ENCODE assay signal across 20 mouse cellular contexts in genomic region chr16:89678446-89679015, GRCm38 (mm10).
DNase-seq lines count a peak whose midpoint lies in the region; ATAC-seq and TF ChIP-seq lines count a peak whose summit lies in the region.
"Had no signal": no experiment of that assay in that cellular context is flagged by ENCODE, and none has a peak within 500 bp of the region (broad histone marks: within the 10 kb centered on the region; RNA-seq: fewer than 3 reads in every experiment).

No protein-coding gene starts in this region.

- no peaks in the 10 kb centered on the region for H3K27me3 ChIP-seq in forebrain, embryonic 10.5 days (ENCODE audit: poor library complexity, severe bottlenecking)
- H3K27me3 ChIP-seq in forebrain, embryonic 16.5 days (replicated peaks; ENCODE audit: control insufficient read depth, insufficient read depth, low read length): no peaks in the 10 kb centered on the region
- no peaks in the 10 kb centered on the region for H3K27me3 ChIP-seq in heart, embryonic 10.5 days (ENCODE audit: insufficient read depth, poor library complexity, severe bottlenecking)
- H3K27me3 ChIP-seq in forebrain, embryonic 15.5 days: no peaks in the 10 kb centered on the region
- H3K27me3 ChIP-seq: embryonic facial prominence, embryonic 13.5 days; hindbrain, embryonic 12.5 days; hindbrain, embryonic 15.5 days had no signal

- TF ChIP-seq CTCF in brain, embryonic 14.5 days (IDR thresholded peaks at IDR 0.05; ENCODE audit: borderline replicate concordance, extremely low read depth, insufficient read depth, insufficient read length): no peak

- ATAC-seq in forebrain, embryonic 16.5 days: no peak
- 0 out of 2 replicates have a peak, but pooled peaks have one; percentile 27 for ATAC-seq in forebrain, embryonic 15.5 days (replicated peaks)
- ATAC-seq: CD4-positive, CD25-positive, alpha-beta regulatory T cell, adult 4 months; intestine, postnatal 0 days had no signal

- peaks cover 4% of the 10 kb centered on the region; the same call in 1 of the 2 replicates for H3K4me1 ChIP-seq in forebrain, embryonic 10.5 days
- peaks cover 4% of the 10 kb centered on the region; the same call in 1 of the 2 replicates for H3K4me1 ChIP-seq in forebrain, embryonic 16.5 days (replicated peaks; ENCODE audit: control insufficient read depth, insufficient read depth, low read length)
- H3K4me1 ChIP-seq in heart, embryonic 10.5 days: peaks cover 3% of the 10 kb centered on the region; the same call in 1 of the 2 replicates
- H3K4me1 ChIP-seq in forebrain, embryonic 15.5 days: peaks cover 4% of the 10 kb centered on the region

- no peak for DNase-seq in forebrain, embryonic 10.5 days (ENCODE audit: extremely low spot score, low spot score)
- peak; percentile 54 for DNase-seq in heart, adult 11 months
- DNase-seq in heart, embryonic 10.5 days (ENCODE audit: low spot score): no peak
- peak; percentile 53 for DNase-seq in brain, embryonic 14.5 days (ENCODE audit: low read depth)
- DNase-seq in left cerebral cortex, postnatal 25 days (ENCODE audit: low spot score in 2 of 2): no peak
- DNase-seq: adrenal gland, adult 2 months; adrenal gland, postnatal 14 days; cerebellum, adult 11-12 months; cerebellum, adult 8-10 months; gastrocnemius, postnatal 25 days; heart, adult 2 months; kidney, adult 2 months had no signal

- no peaks in the 10 kb centered on the region for H3K9me3 ChIP-seq in forebrain, embryonic 10.5 days
- H3K9me3 ChIP-seq in forebrain, embryonic 16.5 days (ENCODE audit: control insufficient read depth, low read length): no peaks in the 10 kb centered on the region
- H3K9me3 ChIP-seq in heart, embryonic 10.5 days: no peaks in the 10 kb centered on the region
- no peaks in the 10 kb centered on the region for H3K9me3 ChIP-seq in forebrain, embryonic 15.5 days
- H3K9me3 ChIP-seq: embryonic facial prominence, embryonic 13.5 days; hindbrain, embryonic 12.5 days; hindbrain, embryonic 15.5 days had no signal

- intact Hi-C loops in left cerebral cortex, postnatal 25 days (cut with DNase I): no loop called here

- no peak overlapping the region for H3K9ac ChIP-seq in forebrain, embryonic 16.5 days (replicated peaks; ENCODE audit: low read depth, low read length)
- H3K9ac ChIP-seq in forebrain, embryonic 15.5 days (replicated peaks): no peak overlapping the region
- H3K9ac ChIP-seq: embryonic facial prominence, embryonic 13.5 days; hindbrain, embryonic 12.5 days; hindbrain, embryonic 15.5 days had no signal

- no peak overlapping the region for H3K4me2 ChIP-seq in forebrain, embryonic 16.5 days (ENCODE audit: low read length)
- H3K4me2 ChIP-seq in forebrain, embryonic 15.5 days (replicated peaks): no peak overlapping the region
- H3K4me2 ChIP-seq: embryonic facial prominence, embryonic 13.5 days; heart, embryonic 11.5 days; hindbrain, embryonic 12.5 days; hindbrain, embryonic 15.5 days had no signal

- no peaks in the 10 kb centered on the region for H3K36me3 ChIP-seq in forebrain, embryonic 10.5 days (replicated peaks)
- H3K36me3 ChIP-seq in forebrain, embryonic 16.5 days (ENCODE audit: control insufficient read depth, insufficient read depth): no peaks in the 10 kb centered on the region
- no peaks in the 10 kb centered on the region for H3K36me3 ChIP-seq in heart, embryonic 10.5 days
- H3K36me3 ChIP-seq in forebrain, embryonic 15.5 days: no peaks in the 10 kb centered on the region
- H3K36me3 ChIP-seq: embryonic facial prominence, embryonic 13.5 days; hindbrain, embryonic 12.5 days; hindbrain, embryonic 15.5 days had no signal

- H3K4me3 ChIP-seq in forebrain, embryonic 10.5 days: no peak overlapping the region
- H3K4me3 ChIP-seq in forebrain, embryonic 16.5 days (replicated peaks; ENCODE audit: low read length): no peak overlapping the region
- H3K4me3 ChIP-seq in heart, embryonic 10.5 days: no peak overlapping the region
- H3K4me3 ChIP-seq in forebrain, embryonic 15.5 days: no peak overlapping the region
- H3K4me3 ChIP-seq: embryonic facial prominence, embryonic 13.5 days; heart, adult 2 months; hindbrain, embryonic 12.5 days; hindbrain, embryonic 15.5 days had no signal

- 83% methylated on average over 6 of the region's 6 CpGs for WGBS in forebrain, embryonic 10.5 days
- 38% methylated on average over 6 of the region's 6 CpGs for WGBS in forebrain, embryonic 16.5 days
- 71% methylated on average over 6 of the region's 6 CpGs for WGBS in heart, embryonic 10.5 days
- 47% methylated on average over 6 of the region's 6 CpGs for WGBS in forebrain, embryonic 15.5 days

- no peak for TF ChIP-seq POLR2A in brain, embryonic 14.5 days (IDR thresholded peaks at IDR 0.05; ENCODE audit: borderline replicate concordance, extremely low read depth, insufficient read depth, insufficient read length, poor library complexity, severe bottlenecking)

- 0 out of 2 replicates have a peak overlapping the region, but pooled peaks have one; percentile 16 for H3K27ac ChIP-seq in forebrain, embryonic 10.5 days
- H3K27ac ChIP-seq in forebrain, embryonic 16.5 days (ENCODE audit: low read length): no peak overlapping the region
- no peak overlapping the region for H3K27ac ChIP-seq in heart, embryonic 10.5 days
- H3K27ac ChIP-seq in forebrain, embryonic 15.5 days (replicated peaks): no peak overlapping the region
- H3K27ac ChIP-seq: embryonic facial prominence, embryonic 13.5 days; heart, adult 2 months; hindbrain, embryonic 12.5 days; hindbrain, embryonic 15.5 days had no signal

Comparison
In these comparisons a context has a peak if more than half of its experiments do, and no peak if none do; other contexts are left out.
1. DNase-seq: peak in heart, adult 11 months (single experiment) and brain, embryonic 14.5 days (single experiment); none in forebrain, embryonic 10.5 days (single experiment), heart, embryonic 10.5 days (single experiment) and left cerebral cortex, postnatal 25 days (0 of 2).